Mouse (Mus musculus) intestine, postnatal 0 days (tissue): ENCODE results near the gene Ppih. TPM values are rescaled to one million over a fixed set of nuclear protein-coding genes. Genes with fewer than 3 reads are reported as not detected.
A peak's percentile ranks its signal among the peaks of the same experiment; 100 is the strongest.

Experiments used
- ATAC-seq: fragments of 200-750 bp; cut with Nextera tagmentation; 2 replicates; pipeline ENCODE4 v1.8.0; 2017; ENCODE audit warnings: mild to moderate bottlenecking, moderate TSS enrichment, moderate library complexity
- H3K27ac ChIP-seq: fragments of 300-500 bp; sonication (generic); 2 replicates; pipeline ENCODE4 v1.5.1; 2014; ENCODE audit warnings: mild to moderate bottlenecking, low read depth, low read length, moderate library complexity
- H3K27me3 ChIP-seq: fragments of 300-500 bp; sonication (generic); replicated peaks from 2 replicates; pipeline ENCODE4 v1.6.1; 2014; ENCODE audit warnings: low read length, mixed read lengths; ENCODE audit not compliant: control insufficient read depth, insufficient read depth
- H3K36me3 ChIP-seq: fragments of 300-500 bp; sonication (generic); 2 replicates; pipeline ENCODE4 v1.6.1; 2014; ENCODE audit warnings: mild to moderate bottlenecking, moderate library complexity; ENCODE audit not compliant: control insufficient read depth, insufficient read depth
- H3K4me1 ChIP-seq: fragments of 300-500 bp; sonication (generic); replicated peaks from 2 replicates; pipeline ENCODE4 v1.6.1; 2014; ENCODE audit warnings: antibody characterized with exemption, low read length, mixed read lengths; ENCODE audit not compliant: control insufficient read depth, insufficient read depth
- H3K4me2 ChIP-seq: fragments of 300-500 bp; sonication (generic); replicated peaks from 2 replicates; pipeline ENCODE4 v1.6.1; 2014; ENCODE audit warnings: low read depth, mild to moderate bottlenecking, moderate library complexity
- H3K4me3 ChIP-seq: fragments of 300-500 bp; sonication (generic); 2 replicates; pipeline ENCODE4 v1.5.1; 2014; ENCODE audit warnings: low read depth, low read length
- H3K9ac ChIP-seq: fragments of 300-500 bp; sonication (generic); 2 replicates; pipeline ENCODE4 v1.6.1; 2014; ENCODE audit warnings: mild to moderate bottlenecking, low read depth, low read length
- H3K9me3 ChIP-seq: fragments of 300-500 bp; sonication (generic); 2 replicates; pipeline ENCODE4 v1.6.1; 2016; ENCODE audit warnings: mixed run types; ENCODE audit not compliant: control insufficient read depth
- CTCF ChIP-seq: sonication (generic); IDR thresholded peaks from 2 replicates; pipeline ENCODE4 v1.5.1; 2016; ENCODE audit warnings: low read depth, mild to moderate bottlenecking, control low read depth, antibody characterized with exemption, moderate library complexity
- WGBS: fragments of 180-500 bp; shearing (Covaris S2); extraction: QIAGEN DNeasy Blood & Tissue Kit; methylation state at CpG from one replicate; pipeline ENCODE4 v1.1.7; 2014; 5-methylcytosine and 5-hydroxymethylcytosine counted together
- polyA plus RNA-seq: library from polyadenylated mRNA; unstranded; fragments of >200 nt; fragmentation: Nextera tagmentation; extraction: Ambion mirVana; gene quantifications from 2 replicates; pipeline ENCODE4 v1.2.1, GENCODE M21; 2015

Gene Ppih
- polyA plus RNA-seq, 1 experiment from 2014 or later, result 47.9 TPM

- WGBS, result 9% methylated on average over 10 of the region's 10 CpGs
- peak; percentile 86 for TF ChIP-seq CTCF
- no peak overlapping the region for H3K9ac ChIP-seq
Observed at GRCm38 (mm10) chr4:119338861-119339361, 18.6 kb upstream of the Ppih start.

GRCm38 (mm10) chr4:119338422-119338821, 18.1 kb upstream of the Ppih start:
- Histone ChIP-seq H3K9ac (no peak overlapping the region), H3K4me2 (no peak overlapping the region; the same call in 1 of the 2 replicates), H3K27ac (no peak overlapping the region), H3K27me3 (no peaks in the 10 kb centered on the region), H3K4me3 (no peak overlapping the region), H3K4me1 (no peaks in the 10 kb centered on the region), H3K36me3 (no peaks in the 10 kb centered on the region), H3K9me3 (no peaks in the 10 kb centered on the region)
- 79% methylated on average over 4 of the region's 4 CpGs for WGBS
- no peak for TF ChIP-seq CTCF
- ATAC-seq, result no peak

More at GRCm38 (mm10) chr4:119338861-119339361, 18.6 kb upstream of the Ppih start:
- Histone ChIP-seq H3K4me1 (no peaks in the 10 kb centered on the region), H3K9me3 (no peaks in the 10 kb centered on the region), H3K27ac (no peak overlapping the region), H3K4me3 (no peak overlapping the region), H3K4me2 (no peak overlapping the region; the same call in 1 of the 2 replicates), H3K36me3 (no peaks in the 10 kb centered on the region), H3K27me3 (no peaks in the 10 kb centered on the region)
- peak; percentile 43 for ATAC-seq

GRCm38 (mm10) chr4:119333487-119333886, 13.1 kb upstream of the Ppih start:
- no peaks in the 10 kb centered on the region for H3K27me3 ChIP-seq
- 86% methylated on average over 6 of the region's 6 CpGs for WGBS
- no peak for TF ChIP-seq CTCF
- no peak overlapping the region for H3K4me3 ChIP-seq
- no peaks in the 10 kb centered on the region for H3K4me1 ChIP-seq
- H3K9ac ChIP-seq, result no peak overlapping the region
- no peak overlapping the region for H3K4me2 ChIP-seq
- H3K9me3 ChIP-seq, result no peaks in the 10 kb centered on the region
- H3K36me3 ChIP-seq, result no peaks in the 10 kb centered on the region
- no peak for ATAC-seq
- H3K27ac ChIP-seq, result no peak overlapping the region

GRCm38 (mm10) chr4:119320896-119321550, 677 bp upstream of the Ppih start:
- WGBS, result 30% methylated on average over 10 of the region's 10 CpGs
- H3K27ac ChIP-seq, result peak overlapping the region; percentile 69; the same call in 1 of the 2 replicates
- ATAC-seq, result peak; percentile 18; the same call in 1 of the 2 replicates
- TF ChIP-seq CTCF, result no peak
- H3K9me3 ChIP-seq, result no peaks in the 10 kb centered on the region
- peak overlapping the region; percentile 82 for H3K4me2 ChIP-seq
- peak overlapping the region; percentile 77 for H3K4me3 ChIP-seq
- peaks cover 6% of the 10 kb centered on the region for H3K4me1 ChIP-seq
- peak overlapping the region; percentile 52; the same call in 1 of the 2 replicates for H3K9ac ChIP-seq
- no peaks in the 10 kb centered on the region for H3K27me3 ChIP-seq
- H3K36me3 ChIP-seq, result peaks cover 24% of the 10 kb centered on the region

- ATAC-seq, result no peak
- Histone ChIP-seq H3K4me3 (no peak overlapping the region), H3K9me3 (no peaks in the 10 kb centered on the region), H3K36me3 (peaks cover 53% of the 10 kb centered on the region), H3K4me1 (no peaks in the 10 kb centered on the region), H3K4me2 (no peak overlapping the region), H3K27me3 (no peaks in the 10 kb centered on the region), H3K27ac (no peak overlapping the region), H3K9ac (no peak overlapping the region)
- TF ChIP-seq CTCF, result no peak
- WGBS, result 83% methylated on average over 1 of the region's 1 CpGs
Observed at GRCm38 (mm10) chr4:119313756-119314155, 6.6 kb downstream of the Ppih start.

GRCm38 (mm10) chr4:119305418-119305817, 14.9 kb downstream of the Ppih start:
- Histone ChIP-seq H3K4me3 (no peak overlapping the region), H3K27me3 (no peaks in the 10 kb centered on the region), H3K4me1 (no peaks in the 10 kb centered on the region), H3K36me3 (peaks cover 21% of the 10 kb centered on the region), H3K4me2 (no peak overlapping the region), H3K9ac (no peak overlapping the region), H3K9me3 (no peaks in the 10 kb centered on the region), H3K27ac (no peak overlapping the region)
- whole genome bisulfite sequencing, result 76% methylated on average over 5 of the region's 5 CpGs
- no peak for TF ChIP-seq CTCF
- no peak for ATAC-seq
